Mouse (Mus musculus) liver (tissue): ENCODE measurements around the gene Elp1.

Experiments
- DNase-seq: peaks from one replicate; pipeline ENCODE4 v3.0.0-alpha.2; 2020; ENCODE audit warnings: mixed read lengths

Elp1 gene

DNA sequence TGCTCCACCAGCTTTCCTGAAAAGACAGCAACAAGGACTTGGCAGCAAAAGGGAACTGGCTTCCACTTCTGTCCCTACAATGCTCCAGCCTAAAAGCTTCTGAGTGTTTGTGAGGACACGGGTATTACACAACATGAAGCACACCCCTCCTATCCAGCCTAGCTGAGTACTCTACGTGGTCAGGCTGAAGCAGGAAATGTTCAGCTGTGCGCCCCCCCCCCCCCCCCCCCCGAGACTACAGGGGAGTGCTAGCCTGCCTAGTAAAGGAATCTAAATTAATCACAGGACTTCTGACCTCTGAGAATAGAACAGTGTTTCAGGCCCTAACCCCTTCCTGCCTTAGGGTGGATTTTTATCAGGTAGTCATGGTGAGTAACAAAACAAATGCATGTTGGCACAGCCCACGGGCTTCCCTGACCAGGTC is 34.3 kb downstream of the Elp1 start:
- DNase-seq: no peak

GRCm38 (mm10) chr4:56757693-56758092 is 44.4 kb downstream of the Elp1 start:
- DNase-seq: no peak

DNA sequence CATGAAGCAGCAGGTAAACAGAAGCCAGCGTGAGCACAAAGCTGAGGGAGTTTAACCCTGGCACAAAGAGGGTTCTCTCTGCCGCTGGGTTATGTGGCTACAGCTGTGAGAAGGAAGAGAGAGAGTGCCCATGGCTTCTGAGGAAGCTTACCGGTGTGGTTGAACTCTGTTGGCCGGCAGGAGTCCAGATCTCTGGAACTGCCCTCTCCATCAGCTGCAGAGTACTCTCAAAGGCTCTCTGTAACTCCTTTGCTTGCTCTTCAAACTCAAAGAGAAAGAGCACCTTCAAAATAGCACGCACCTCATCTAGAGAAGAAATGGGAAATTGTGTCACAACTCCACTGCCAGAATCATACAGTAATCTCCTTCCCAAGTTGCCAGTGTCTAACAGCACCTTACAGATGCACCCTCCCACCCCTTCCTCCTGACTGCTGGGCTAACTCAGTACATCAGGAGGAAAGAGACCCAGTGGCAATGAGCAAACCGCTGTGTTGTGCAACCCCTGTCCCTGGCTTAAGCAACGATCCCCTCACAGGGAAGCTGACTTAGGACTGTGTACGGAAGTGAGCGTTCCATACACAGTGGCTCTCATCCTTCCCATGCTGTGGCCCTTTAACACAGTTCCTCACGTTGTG is 45.0 kb downstream of the Elp1 start:
- DNase-seq: peak; percentile 15

DNA sequence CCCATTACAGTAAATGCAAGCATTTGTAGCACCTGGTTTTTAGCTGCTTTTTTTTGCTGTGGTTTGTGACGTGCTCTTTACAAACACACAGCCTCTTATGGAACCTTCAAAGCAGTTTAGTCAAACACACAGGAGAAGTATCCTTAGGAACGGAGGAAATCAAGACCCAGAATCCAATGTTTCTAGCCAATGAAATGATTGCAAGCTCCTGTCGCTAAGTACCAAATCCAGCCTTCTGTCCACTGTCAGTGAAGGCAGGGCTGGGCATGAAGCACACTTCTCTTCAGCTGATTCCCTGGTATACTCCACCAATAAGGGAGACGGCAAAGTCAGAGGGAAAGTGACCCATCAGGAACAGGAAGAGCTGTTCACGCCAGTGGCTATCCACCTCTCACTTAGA is 46.1 kb downstream of the Elp1 start:
- no peak for DNase-seq

GRCm38 (mm10) chr4:56747456-56747855 is 54.7 kb downstream of the Elp1 start:
- no peak for DNase-seq

- no peak for DNase-seq
These were observed 55.8 kb downstream of the Elp1 start for GRCm38 (mm10) chr4:56746345-56746744.

- DNase-seq: no peak
These were observed 58.6 kb downstream of the Elp1 start, which contains the start of gene Actl7a for GRCm38 (mm10) chr4:56743363-56744195. TSS of gene Actl7a (plus strand) at chr4:56743413.

- no peak for DNase-seq
These were observed 59.4 kb downstream of the Elp1 start for GRCm38 (mm10) chr4:56742698-56743097.

DNA sequence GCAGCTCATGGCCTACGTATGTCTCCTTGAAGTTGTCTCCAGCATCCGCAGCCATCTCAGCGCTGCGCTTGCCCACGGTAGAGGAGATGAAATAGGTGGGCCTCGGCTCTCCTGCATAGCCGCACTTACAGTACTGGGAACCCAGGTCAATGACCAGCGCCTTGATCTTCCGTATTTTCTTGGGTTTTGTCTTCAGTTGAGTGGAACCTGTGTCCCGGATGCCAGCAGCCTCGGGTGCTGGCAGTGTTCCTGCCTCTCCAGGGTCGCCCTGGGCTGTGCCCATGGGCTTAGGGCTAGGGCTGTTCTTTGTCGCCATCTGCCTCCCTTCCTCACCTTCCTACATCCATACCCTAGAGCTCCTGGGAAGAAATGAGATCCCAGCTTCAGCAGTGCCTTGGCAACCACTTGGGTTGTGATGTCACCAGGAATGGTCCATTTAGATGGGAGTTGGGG is 61.1 kb downstream of the Elp1 start, which contains the start of gene Actl7b:
Actl7b (minus strand) TSS at position 403 of the 453 bp plus-strand sequence.
- no peak for DNase-seq

GRCm38 (mm10) chr4:56740611-56741010 is 61.5 kb downstream of the Elp1 start:
- DNase-seq: no peak

GRCm38 (mm10) chr4:56740020-56740485 is 62.1 kb downstream of the Elp1 start, which contains the start of gene Gm26657:
TSS of gene Gm26657 (plus strand) at chr4:56740070.
- no peak for DNase-seq

GRCm38 (mm10) chr4:56725839-56726238 is 76.3 kb downstream of the Elp1 start:
- peak; percentile 20 for DNase-seq

- no peak for DNase-seq
These were observed 78.9 kb downstream of the Elp1 start for GRCm38 (mm10) chr4:56723237-56723636.

DNA sequence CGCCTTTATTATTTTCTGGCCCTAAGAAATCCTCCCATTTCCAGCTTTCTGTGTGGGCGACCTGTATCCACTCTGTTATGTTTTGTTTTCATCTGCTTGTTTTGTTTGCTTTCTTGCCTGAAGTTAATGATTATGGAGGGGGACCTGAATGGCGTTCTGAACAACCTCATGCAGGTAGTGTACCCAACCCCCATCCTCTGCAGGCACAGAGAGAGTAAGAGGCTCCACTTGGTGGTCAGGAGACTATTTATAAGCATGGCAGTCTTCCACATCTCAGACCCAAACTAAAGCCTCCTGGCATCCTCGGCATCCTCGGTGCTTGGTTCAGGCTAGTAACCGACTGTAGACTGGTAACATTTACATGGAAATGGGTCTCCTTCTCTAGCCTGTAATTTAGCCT is 79.8 kb downstream of the Elp1 start:
- DNase-seq: no peak

- DNase-seq: no peak
These were observed 80.7 kb downstream of the Elp1 start for GRCm38 (mm10) chr4:56721469-56721868.

DNA sequence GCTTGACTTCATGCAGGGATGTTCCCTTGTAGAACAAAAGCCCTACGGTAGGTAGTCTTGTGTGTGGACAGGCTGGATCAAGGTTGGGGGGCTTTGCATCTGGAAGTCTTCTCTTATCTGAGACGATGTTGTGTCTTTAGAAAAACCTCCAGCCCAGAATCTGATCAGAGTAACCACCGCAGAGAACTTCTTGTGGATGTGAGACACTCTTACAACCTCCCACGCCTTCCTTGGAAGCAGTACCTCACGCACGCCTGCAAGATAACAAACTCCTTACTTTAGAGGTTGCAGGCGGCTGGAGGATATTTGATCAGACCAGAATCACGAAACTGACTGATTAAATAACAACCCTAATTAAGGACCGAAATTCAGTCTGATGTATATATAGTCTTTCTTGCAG is 81.7 kb downstream of the Elp1 start:
- no peak for DNase-seq

GRCm38 (mm10) chr4:56719456-56719855 is 82.7 kb downstream of the Elp1 start:
- DNase-seq: no peak

GRCm38 (mm10) chr4:56718573-56719442 is 83.3 kb downstream of the Elp1 start:
- DNase-seq: no peak

GRCm38 (mm10) chr4:56717932-56718331 is 84.2 kb downstream of the Elp1 start:
- no peak for DNase-seq

- DNase-seq: no peak
These were observed 85.3 kb downstream of the Elp1 start for GRCm38 (mm10) chr4:56716801-56717200.

DNA sequence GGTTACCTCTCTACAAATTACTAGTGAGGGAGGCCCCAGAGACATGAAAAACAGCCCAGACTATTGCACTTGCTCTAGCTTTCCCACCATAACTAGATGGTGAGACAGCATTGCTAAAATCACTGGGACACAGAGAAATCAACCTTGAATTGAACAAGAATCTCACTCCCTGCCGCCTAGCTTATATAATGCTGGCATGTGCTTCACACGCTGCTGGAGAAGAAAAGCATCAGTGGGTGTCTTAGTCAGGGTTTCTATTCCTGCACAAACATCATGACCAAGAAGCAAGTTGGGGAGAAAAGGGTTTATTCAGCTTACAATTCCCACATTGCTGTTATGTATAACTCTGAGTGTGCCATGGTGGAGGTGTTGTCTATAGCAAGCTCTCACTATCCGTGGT is 89.0 kb downstream of the Elp1 start:
- no peak for DNase-seq

DNA sequence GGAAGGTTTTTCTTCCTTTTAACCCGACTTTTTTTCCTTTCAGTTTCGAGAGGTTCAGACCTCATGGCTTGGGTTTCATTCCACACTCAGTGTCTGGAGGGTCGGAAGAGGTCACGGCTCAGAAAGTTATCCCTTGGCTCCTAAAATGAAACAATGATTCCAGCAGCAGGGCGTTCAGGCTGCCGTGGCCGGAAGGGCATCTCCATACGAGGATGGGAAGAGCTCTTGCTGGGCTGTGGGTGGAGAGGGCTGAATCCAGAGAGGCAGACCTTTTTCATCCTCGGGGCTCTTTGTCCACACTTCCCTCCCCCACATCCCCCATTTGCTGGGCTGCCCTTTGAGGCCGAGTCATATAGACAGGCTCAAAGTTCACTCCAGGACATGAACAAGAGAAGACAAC is 99.9 kb downstream of the Elp1 start:
- no peak for DNase-seq
